Comparison of ENCODE assay signal across 15 mouse cellular contexts in genomic region chr19:10781641-10782040, GRCm38 (mm10). TPM values are rescaled to one million over a fixed set of nuclear protein-coding genes. Genes with fewer than 3 reads are reported as not detected.
DNase-seq lines count a peak whose midpoint lies in the region; ATAC-seq and TF ChIP-seq lines count a peak whose summit lies in the region.
"Had no signal": no experiment of that assay in that cellular context is flagged by ENCODE, and none has a peak within 500 bp of the region (broad histone marks: within the 10 kb centered on the region; RNA-seq: fewer than 3 reads in every experiment).

No protein-coding gene starts in this region.

- H3K4me3 ChIP-seq in left cerebral cortex, adult 2 months: no peak overlapping the region
- no peak overlapping the region for H3K4me3 ChIP-seq in brown adipose tissue, adult 24 weeks (ENCODE audit: insufficient read depth, low read depth, low read length)
- no peak overlapping the region for H3K4me3 ChIP-seq in kidney, embryonic 15.5 days (replicated peaks)
- H3K4me3 ChIP-seq: embryonic facial prominence, embryonic 12.5 days; forebrain, embryonic 12.5 days; hindbrain, embryonic 15.5 days; lung, embryonic 15.5 days had no signal

- H3K27me3 ChIP-seq in kidney, embryonic 15.5 days: no peaks in the 10 kb centered on the region
- H3K27me3 ChIP-seq: embryonic facial prominence, embryonic 12.5 days; forebrain, embryonic 12.5 days; hindbrain, embryonic 15.5 days; lung, embryonic 15.5 days had no signal

- intact Hi-C loops in left cerebral cortex, adult 2 months (cut with DNase I): loop anchor here (1.0 to 2.0 kb wide), 2 partner anchors 18 to 87 kb away; partner anchors contain the start of gene Tmem132a
- intact Hi-C loops in left cerebral cortex, postnatal 10 days (cut with DNase I): no loop called here

- peak overlapping the region; percentile 91 for H3K27ac ChIP-seq in left cerebral cortex, adult 2 months
- 0 out of 2 replicates have a peak overlapping the region, but pooled peaks have one; percentile 17 for H3K27ac ChIP-seq in brown adipose tissue, adult 24 weeks (replicated peaks; ENCODE audit: low read depth, low read length)
- no peak overlapping the region for H3K27ac ChIP-seq in kidney, embryonic 15.5 days
- H3K27ac ChIP-seq: embryonic facial prominence, embryonic 12.5 days; forebrain, embryonic 12.5 days; hindbrain, embryonic 15.5 days; lung, embryonic 15.5 days had no signal

- no peaks in the 10 kb centered on the region for H3K4me1 ChIP-seq in brown adipose tissue, adult 24 weeks (ENCODE audit: control insufficient read depth, insufficient read depth, insufficient read length, low read length)
- H3K4me1 ChIP-seq in kidney, embryonic 15.5 days: peaks cover 28% of the 10 kb centered on the region
- H3K4me1 ChIP-seq: forebrain, embryonic 12.5 days; lung, embryonic 15.5 days had no signal

- H3K36me3 ChIP-seq in kidney, embryonic 15.5 days: no peaks in the 10 kb centered on the region
- H3K36me3 ChIP-seq: embryonic facial prominence, embryonic 12.5 days; forebrain, embryonic 12.5 days; hindbrain, embryonic 15.5 days; lung, embryonic 15.5 days had no signal

- H3K9ac ChIP-seq in kidney, embryonic 15.5 days: no peak overlapping the region
- H3K9ac ChIP-seq: embryonic facial prominence, embryonic 12.5 days; forebrain, embryonic 12.5 days; hindbrain, embryonic 15.5 days; lung, embryonic 15.5 days had no signal

- WGBS in kidney, embryonic 15.5 days: 82% methylated on average over 4 of the region's 4 CpGs

- no peak overlapping the region for H3K4me2 ChIP-seq in kidney, embryonic 15.5 days
- H3K4me2 ChIP-seq: embryonic facial prominence, embryonic 12.5 days; forebrain, embryonic 12.5 days; hindbrain, embryonic 15.5 days; lung, embryonic 15.5 days had no signal

- H3K9me3 ChIP-seq in kidney, embryonic 15.5 days (replicated peaks): no peaks in the 10 kb centered on the region
- H3K9me3 ChIP-seq: embryonic facial prominence, embryonic 12.5 days; forebrain, embryonic 12.5 days; hindbrain, embryonic 15.5 days; lung, embryonic 15.5 days had no signal

- no peak for TF ChIP-seq CTCF in left cerebral cortex, adult 2 months (IDR thresholded peaks at IDR 0.05)

- peak; percentile 60 to 78 for DNase-seq in frontal cortex, adult 2 months (ENCODE audit: extremely low spot score in 1 of 2, low spot score in 1 of 2)
- DNase-seq in frontal cortex, postnatal 10 days (ENCODE audit: low spot score in 2 of 2): no peak
- no peak for DNase-seq in left cerebral cortex, adult 2 months (ENCODE audit: extremely low spot score in 1 of 2, low spot score in 2 of 2)
- no peak for DNase-seq in left cerebral cortex, postnatal 10 days (ENCODE audit: extremely low spot score in 1 of 2, low spot score in 2 of 2)
- DNase-seq in 3134 (ENCODE audit: extremely low read depth, insufficient read length, low spot score): peak; percentile 33
- DNase-seq: cerebellum, postnatal 25 days; kidney, postnatal 10 days; liver had no signal

- ATAC-seq in megakaryocyte, adult 5-6 weeks (ENCODE audit: poor library complexity, severe bottlenecking): no peak
- ATAC-seq in kidney, embryonic 15.5 days (replicated peaks; ENCODE audit: low FRiP score): no peak

RNA-seq across cellular contexts. Expression of gene Cd5, which starts 42.8 kb away (rescaled TPM):
- polyA plus RNA-seq in frontal cortex, adult 2 months (2012; rRNA removed): 0.14 and 0.17 TPM in 2 replicates
- under 1 TPM; 0.16 to 0.37 TPM for total RNA-seq in left cerebral cortex, adult 2 months (2021)
- under 1 TPM in 1 of 2 experiments, not detected in 1; 0.30 TPM for total RNA-seq in left cerebral cortex, postnatal 10 days (2021)
- polyA plus RNA-seq in brown adipose tissue, adult 24 weeks (2012; ENCODE audit: insufficient read depth, insufficient read length, missing spikeins): not detected in 2 replicates
- 0.78 and 1.5 TPM in 2 replicates for total RNA-seq in megakaryocyte, adult 5-6 weeks (2015)
- 0.57 and 0.59 TPM in 2 replicates for total RNA-seq in megakaryocyte, adult 5-6 weeks (2017)
- polyA plus RNA-seq in kidney, embryonic 15.5 days (2015; fragmentation: Nextera tagmentation; extraction: Ambion mirVana): 0.34 and 0.82 TPM in 2 replicates
- polyA plus RNA-seq: forebrain, embryonic 12.5 days had no signal

RNA-seq across cellular contexts. Expression of gene Cd6, which starts 48.2 kb away (rescaled TPM):
- 1.5 and 3.8 TPM in 2 replicates for polyA plus RNA-seq in frontal cortex, adult 2 months (2012; rRNA removed)
- 1 to 10 TPM; 2.3 to 2.8 TPM for total RNA-seq in left cerebral cortex, adult 2 months (2021)
- total RNA-seq in left cerebral cortex, postnatal 10 days (2021): under 1 TPM; 0.19 to 0.20 TPM
- not detected in 2 replicates for polyA plus RNA-seq in brown adipose tissue, adult 24 weeks (2012; ENCODE audit: insufficient read depth, insufficient read length, missing spikeins)
- total RNA-seq in megakaryocyte, adult 5-6 weeks (2015): 1.0 TPM in 1 of 2 replicates, not detected in the other
- total RNA-seq in megakaryocyte, adult 5-6 weeks (2017): 0.26 and 0.37 TPM in 2 replicates
- 0.26 TPM in 1 of 2 replicates, not detected in the other for polyA plus RNA-seq in kidney, embryonic 15.5 days (2015; fragmentation: Nextera tagmentation; extraction: Ambion mirVana)
- polyA plus RNA-seq: embryonic facial prominence, embryonic 12.5 days; forebrain, embryonic 12.5 days had no signal

RNA-seq across cellular contexts. Expression of gene Slc15a3, which starts 57.9 kb away (rescaled TPM):
- 1.7 and 2.2 TPM in 2 replicates for polyA plus RNA-seq in frontal cortex, adult 2 months (2012; rRNA removed)
- 1 to 10 TPM; 1.1 to 1.3 TPM for total RNA-seq in left cerebral cortex, adult 2 months (2021)
- 1 to 10 TPM; 1.1 to 1.6 TPM for total RNA-seq in left cerebral cortex, postnatal 10 days (2021)
- 2.1 and 2.4 TPM in 2 replicates for polyA plus RNA-seq in brown adipose tissue, adult 24 weeks (2012; ENCODE audit: insufficient read depth, insufficient read length, missing spikeins)
- 31.4 and 31.6 TPM in 2 replicates for total RNA-seq in megakaryocyte, adult 5-6 weeks (2015)
- total RNA-seq in megakaryocyte, adult 5-6 weeks (2017): 18.0 and 20.2 TPM in 2 replicates
- 0.31 and 0.39 TPM in 2 replicates for polyA plus RNA-seq in kidney, embryonic 15.5 days (2015; fragmentation: Nextera tagmentation; extraction: Ambion mirVana)

Comparison
In these comparisons a context has a peak if more than half of its experiments do, and no peak if none do; other contexts are left out.
1. DNase-seq: peak in frontal cortex, adult 2 months (2 of 2) and 3134 (single experiment); none in frontal cortex, postnatal 10 days (0 of 2), left cerebral cortex, adult 2 months (0 of 2) and left cerebral cortex, postnatal 10 days (0 of 2).
2. RNA of gene Slc15a3, which starts 57.9 kb away (total RNA-seq): 18.0 to 31.6 TPM in megakaryocyte, adult 5-6 weeks; 1.1 to 1.6 TPM in left cerebral cortex, postnatal 10 days and 1.1 to 1.3 TPM in left cerebral cortex, adult 2 months; every median in the first group is over 4 times any median in the second.